Mouse (Mus musculus) MEL-GATA-1-ER (cell line): ENCODE data around the gene Rad51c.

Source experiments
- DNase-seq: peaks from one replicate; pipeline ENCODE4 v3.0.0-alpha.2; 2012; ENCODE audit warnings: low read depth; ENCODE audit errors: extremely low read depth

Gene Rad51c

DNA sequence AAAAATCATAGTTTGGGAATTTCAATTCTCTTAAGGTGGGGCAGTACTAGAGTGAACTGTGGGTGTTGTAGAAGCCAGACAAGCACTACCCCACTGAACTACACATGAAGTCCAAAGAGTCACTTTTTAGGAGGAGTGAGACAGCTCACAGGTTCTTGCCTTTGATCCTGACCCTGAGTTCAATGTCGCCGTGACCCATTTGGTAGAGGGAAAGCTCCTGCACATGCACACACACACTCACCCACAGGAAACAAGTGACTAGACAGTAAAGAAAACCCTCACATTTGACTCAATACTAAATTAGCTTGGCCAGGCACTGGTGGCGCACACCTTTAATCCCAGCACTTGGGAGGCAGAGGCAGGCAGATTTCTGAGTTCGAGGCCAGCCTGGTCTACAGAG is 20.2 kb downstream of the Rad51c start:
- DNase-seq: no peak

GRCm38 (mm10) chr11:87367865-87368580 is 36.7 kb downstream of the Rad51c start:
- peak; percentile 59 for DNase-seq

DNA sequence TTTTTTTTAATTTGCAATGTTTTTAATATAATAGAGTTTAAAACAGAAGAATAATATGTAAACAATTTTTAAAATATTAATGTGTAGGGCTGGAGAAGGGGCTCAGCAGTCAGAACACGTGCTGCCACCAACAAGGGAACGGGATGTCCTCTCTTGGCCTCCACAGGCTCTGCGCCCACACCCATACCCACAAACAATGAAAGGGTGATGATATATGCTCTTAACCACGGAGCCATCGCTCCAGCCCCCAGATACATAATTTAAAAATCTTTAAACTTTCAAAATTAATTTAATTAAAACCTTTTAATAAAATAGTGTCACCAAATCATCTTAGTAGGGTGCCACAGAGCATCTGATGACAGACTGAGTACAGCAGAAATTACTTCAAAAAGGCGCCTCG is 37.7 kb downstream of the Rad51c start:
- no peak for DNase-seq

- DNase-seq: no peak
Observed at GRCm38 (mm10) chr11:87365120-87365519, 39.6 kb downstream of the Rad51c start.

DNA sequence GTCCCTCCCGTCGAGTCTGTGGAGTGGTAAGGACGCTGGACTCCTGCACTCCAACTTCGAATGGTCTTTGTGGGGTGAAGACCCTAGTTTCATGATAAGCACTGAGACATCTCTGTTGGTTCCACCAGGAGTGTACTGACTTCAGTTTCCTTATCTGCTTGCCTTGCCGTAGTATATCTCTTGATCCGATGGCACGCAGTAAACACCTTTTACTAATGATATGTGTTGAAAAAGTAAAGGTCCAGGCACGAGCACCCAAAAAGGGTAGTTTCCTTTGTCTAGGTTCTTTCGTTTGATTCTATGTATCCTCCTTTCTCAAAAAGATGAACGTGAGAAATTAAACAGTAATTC is 45.5 kb downstream of the Rad51c start:
- no peak for DNase-seq

DNA sequence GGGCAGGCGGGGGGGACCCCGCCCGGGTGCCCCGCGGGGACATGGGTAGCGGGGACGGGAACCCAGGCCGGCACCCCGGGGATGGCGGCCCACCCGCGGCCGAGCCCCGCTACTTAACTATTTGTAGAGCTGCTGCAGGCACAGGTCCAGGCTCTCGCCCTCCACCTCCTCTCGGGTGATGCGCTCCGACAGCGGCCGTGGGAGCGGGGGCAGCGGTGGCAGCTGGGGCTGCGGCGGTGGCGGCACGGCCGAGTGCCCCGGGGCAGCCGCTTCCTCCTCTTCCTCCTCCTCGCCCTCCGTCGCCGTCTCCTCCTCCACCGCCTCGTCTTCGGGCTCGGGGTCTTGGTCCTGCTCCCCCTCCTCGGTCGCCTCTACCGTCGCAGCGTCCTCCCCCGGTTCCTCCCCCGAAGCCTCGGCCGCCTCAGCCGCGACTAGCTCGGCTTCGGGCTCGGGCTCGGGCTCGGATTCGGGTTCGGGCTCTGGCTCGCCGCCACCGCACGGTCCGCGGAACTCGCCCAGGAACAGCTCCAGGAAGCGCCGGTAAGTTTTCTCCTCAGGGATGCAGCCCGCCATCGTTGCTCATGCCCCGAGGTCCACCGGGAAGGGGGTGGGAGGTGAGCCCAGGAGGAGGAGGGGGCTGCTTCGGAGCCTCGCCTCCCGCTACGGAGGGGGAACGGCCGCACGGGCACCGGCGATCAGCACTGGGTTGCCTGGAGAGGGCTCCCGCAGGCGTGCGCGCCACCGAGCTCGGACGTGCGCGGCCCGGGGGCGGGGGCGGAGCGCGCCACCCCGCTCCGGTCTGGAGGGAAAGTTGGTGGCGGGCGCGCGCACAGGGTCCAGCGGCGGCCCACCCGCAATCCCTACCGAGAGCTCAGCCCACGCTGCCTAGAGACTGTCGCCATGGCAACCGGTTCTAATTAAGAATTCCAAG is 46.2 kb downstream of the Rad51c start, which contains the start of gene Ppm1e:
TSS of gene Ppm1e (minus strand) at position 693 of the 931 bp plus-strand sequence.
- peak; percentile 32 for DNase-seq

GRCm38 (mm10) chr11:87357317-87358300 is 47.1 kb downstream of the Rad51c start:
- peak; percentile 41 for DNase-seq

DNA sequence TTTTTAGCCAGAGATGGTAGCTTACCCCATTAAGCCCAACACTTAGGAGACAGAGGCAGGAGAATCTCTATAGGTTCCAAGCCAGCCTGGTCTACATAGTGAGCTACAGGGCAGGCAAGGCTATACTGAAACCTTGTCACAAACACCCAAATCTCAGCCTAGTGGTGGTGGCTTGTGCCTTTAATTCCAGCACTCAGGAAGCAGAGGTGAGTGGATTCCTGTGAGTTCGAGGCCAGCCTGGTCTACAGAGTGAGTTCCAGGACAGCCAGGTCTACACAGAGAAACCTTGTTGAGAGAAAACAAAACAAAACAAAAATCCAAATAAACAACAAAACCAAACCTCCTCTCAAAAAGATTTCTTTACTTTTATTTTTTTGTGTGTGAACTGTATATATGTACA is 49.9 kb downstream of the Rad51c start:
- no peak for DNase-seq

DNA sequence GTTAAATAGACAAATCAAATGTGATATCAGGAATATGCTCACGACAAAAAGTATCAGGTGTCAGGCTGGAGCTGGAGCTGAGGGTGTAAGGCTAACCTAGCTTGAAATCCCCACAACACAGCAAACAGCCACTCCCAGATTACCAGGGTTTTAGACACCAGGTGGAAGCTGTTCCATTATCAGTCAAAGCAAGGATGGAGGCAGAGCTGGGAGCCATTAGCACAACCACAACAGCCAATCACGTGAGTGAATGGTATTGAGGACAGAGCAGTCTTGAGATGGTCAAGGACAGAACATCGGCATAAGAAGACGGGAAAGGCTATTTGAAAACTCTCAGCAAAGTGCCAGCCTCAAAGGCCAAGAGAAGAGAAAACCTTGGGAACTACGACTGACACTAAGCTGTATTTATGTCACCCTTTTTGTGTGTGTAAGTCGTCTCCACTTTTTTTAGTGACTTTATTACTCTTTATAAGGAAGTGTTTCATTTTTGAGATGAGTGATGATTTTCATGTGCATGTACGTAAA is 51.0 kb downstream of the Rad51c start:
- DNase-seq: no peak
